8 mouse cellular contexts compared by ENCODE assay signal in genomic region chr5:29737471-29737870, GRCm38 (mm10). TPM values are rescaled to one million over a fixed set of nuclear protein-coding genes. Genes with fewer than 3 reads are reported as not detected.
A peak's percentile ranks its signal among the peaks of the same experiment; 100 is the strongest.
DNase-seq lines count a peak whose midpoint lies in the region; ATAC-seq and TF ChIP-seq lines count a peak whose summit lies in the region.

No protein-coding gene starts in this region.

- H3K4me2 ChIP-seq in heart, postnatal 0 days (ENCODE audit: low read depth, low read length), result peak overlapping the region; percentile 71
- H3K4me2 ChIP-seq in hindbrain, embryonic 13.5 days, result peak overlapping the region; percentile 90
- peak overlapping the region; percentile 82 for H3K4me2 ChIP-seq in midbrain, embryonic 12.5 days (replicated peaks)

- TF ChIP-seq EP300 in heart, postnatal 0 days (IDR thresholded peaks at IDR 0.05; ENCODE audit: low read depth), result no peak

- intact Hi-C loops in left cerebral cortex, postnatal 4 days (cut with DNase I), result no loop called here

- H3K36me3 ChIP-seq in heart, postnatal 0 days (replicated peaks; ENCODE audit: control insufficient read depth, insufficient read depth, low read length), result no peaks in the 10 kb centered on the region
- H3K36me3 ChIP-seq in hindbrain, embryonic 13.5 days, result peaks cover 5% of the 10 kb centered on the region; the same call in 1 of the 2 replicates
- no peaks in the 10 kb centered on the region for H3K36me3 ChIP-seq in midbrain, embryonic 12.5 days

- 87% methylated on average over 5 of the region's 5 CpGs for WGBS in heart, postnatal 0 days
- WGBS in hindbrain, embryonic 13.5 days, result 90% methylated on average over 5 of the region's 5 CpGs
- WGBS in midbrain, embryonic 12.5 days, result 94% methylated on average over 5 of the region's 5 CpGs

- no peak overlapping the region for H3K27ac ChIP-seq in heart, postnatal 0 days (ENCODE audit: low read depth)
- no peak overlapping the region for H3K27ac ChIP-seq in hindbrain, embryonic 13.5 days
- no peak overlapping the region for H3K27ac ChIP-seq in midbrain, embryonic 12.5 days (replicated peaks)

- no peak overlapping the region for H3K9ac ChIP-seq in heart, postnatal 0 days (replicated peaks; ENCODE audit: low read depth, low read length)
- peak overlapping the region; percentile 98; the same call in 1 of the 2 replicates for H3K9ac ChIP-seq in hindbrain, embryonic 13.5 days
- H3K9ac ChIP-seq in midbrain, embryonic 12.5 days (replicated peaks), result no peak overlapping the region

- no peaks in the 10 kb centered on the region for H3K9me3 ChIP-seq in heart, postnatal 0 days (replicated peaks; ENCODE audit: control insufficient read depth, low read length)
- no peaks in the 10 kb centered on the region for H3K9me3 ChIP-seq in hindbrain, embryonic 13.5 days
- no peaks in the 10 kb centered on the region for H3K9me3 ChIP-seq in midbrain, embryonic 12.5 days

- peaks cover 27% of the 10 kb centered on the region for H3K4me1 ChIP-seq in heart, postnatal 0 days (ENCODE audit: control insufficient read depth, insufficient read depth)
- peaks cover 43% of the 10 kb centered on the region for H3K4me1 ChIP-seq in hindbrain, embryonic 13.5 days (replicated peaks)
- peaks cover 31% of the 10 kb centered on the region for H3K4me1 ChIP-seq in midbrain, embryonic 12.5 days

- no peaks in the 10 kb centered on the region for H3K27me3 ChIP-seq in heart, postnatal 0 days (ENCODE audit: control insufficient read depth, insufficient read depth, low read length)
- no peaks in the 10 kb centered on the region for H3K27me3 ChIP-seq in hindbrain, embryonic 13.5 days
- H3K27me3 ChIP-seq in midbrain, embryonic 12.5 days, result no peaks in the 10 kb centered on the region

- TF ChIP-seq CTCF in heart, postnatal 0 days (IDR thresholded peaks at IDR 0.05; ENCODE audit: low read depth), result no peak

- ATAC-seq in heart, postnatal 0 days (ENCODE audit: insufficient read depth, low read depth), result no peak
- no peak for ATAC-seq in hindbrain, embryonic 13.5 days (ENCODE audit: low FRiP score)
- no peak for ATAC-seq in midbrain, embryonic 12.5 days (ENCODE audit: low FRiP score, low read depth)

- no peak for DNase-seq in heart, postnatal 0 days (ENCODE audit: low spot score)
- DNase-seq in heart, adult 8-10 months (ENCODE audit: low spot score), result no peak
- peak; percentile 94 for DNase-seq in R1 (ENCODE audit: low read depth, low spot score)
- no peak for DNase-seq in right cerebral cortex, adult 2 months (ENCODE audit: low spot score in 2 of 2)
- DNase-seq in left cerebral cortex, postnatal 4 days, result no peak
- no peak for DNase-seq in layer of hippocampus, postnatal 10 days (ENCODE audit: low spot score in 2 of 2)

- peak overlapping the region; percentile 76; the same call in 1 of the 2 replicates for H3K4me3 ChIP-seq in heart, postnatal 0 days (ENCODE audit: low read depth, low read length)
- peak overlapping the region; percentile 99 for H3K4me3 ChIP-seq in hindbrain, embryonic 13.5 days
- peak overlapping the region; percentile 85 for H3K4me3 ChIP-seq in midbrain, embryonic 12.5 days

RNA-seq across cellular contexts. Expression of gene Gm5129, which starts 1.7 kb away (rescaled TPM):
- not detected in 2 replicates for total RNA-seq in heart, postnatal 0 days (2014; rRNA removed; ENCODE audit: low replicate concordance)
- polyA plus RNA-seq in heart, postnatal 0 days (2015; fragmentation: Nextera tagmentation; extraction: Ambion mirVana), result not detected in 2 replicates
- total RNA-seq in heart, adult 8-10 months (2022), result not detected
- polyA plus RNA-seq in hindbrain, embryonic 13.5 days (2015; fragmentation: Nextera tagmentation; extraction: Ambion mirVana), result not detected in 2 replicates
- not detected in 2 replicates for polyA plus RNA-seq in midbrain, embryonic 12.5 days (2016; fragmentation: Nextera tagmentation; extraction: Ambion mirVana)
- total RNA-seq in left cerebral cortex, postnatal 4 days (2021), result not detected
- not detected for total RNA-seq in layer of hippocampus, postnatal 10 days (2021)

RNA-seq across cellular contexts. Expression of gene Dnajb6, which starts 2.0 kb away (rescaled TPM):
- 37.2 and 42.0 TPM in 2 replicates for total RNA-seq in heart, postnatal 0 days (2014; rRNA removed; ENCODE audit: low replicate concordance)
- 85.9 and 88.6 TPM in 2 replicates for polyA plus RNA-seq in heart, postnatal 0 days (2015; fragmentation: Nextera tagmentation; extraction: Ambion mirVana)
- 10 to 100 TPM; 79.5 to 84.4 (median 83.3) TPM for total RNA-seq in heart, adult 8-10 months (2022)
- 323 and 327 TPM in 2 replicates for polyA plus RNA-seq in hindbrain, embryonic 13.5 days (2015; fragmentation: Nextera tagmentation; extraction: Ambion mirVana)
- polyA plus RNA-seq in midbrain, embryonic 12.5 days (2016; fragmentation: Nextera tagmentation; extraction: Ambion mirVana), result 222 and 249 TPM in 2 replicates
- 100 to 1,000 TPM; 190 to 197 TPM for total RNA-seq in left cerebral cortex, postnatal 4 days (2021)
- total RNA-seq in layer of hippocampus, postnatal 10 days (2021), result 100 to 1,000 TPM; 172 to 180 TPM
